Mouse (Mus musculus) ES-E14 (cell line): ENCODE data around the gene Ldlrad3. TPM values are rescaled to one million over a fixed set of nuclear protein-coding genes. Genes with fewer than 3 reads are reported as not detected.

Experiments used
- DNase-seq: peaks from one replicate; pipeline ENCODE4 v3.0.0-alpha.2; 2013; ENCODE audit warnings: low read depth, low spot score
- H3K27ac ChIP-seq: 2 replicates; pipeline ENCODE4 v1.5.1; 2012; ENCODE audit warnings: low read depth, mild to moderate bottlenecking, low read length, moderate library complexity, mixed read lengths; ENCODE audit not compliant: poor library complexity, insufficient read depth, severe bottlenecking
- H3K36me3 ChIP-seq: 2 replicates; pipeline ENCODE4 v1.6.1; 2012; ENCODE audit warnings: mild to moderate bottlenecking, low read length, moderate library complexity, mixed read lengths; ENCODE audit not compliant: control insufficient read depth, poor library complexity, insufficient read depth, severe bottlenecking
- H3K4me1 ChIP-seq, 2 experiments: fragments of 150-350 bp in 1 of 2; sonication (generic) in 1 of 2; 2 replicates each; pipeline ENCODE4 v1.6.1; 2012; ENCODE audit warnings: low read length in 2 of 2, mild to moderate bottlenecking in 1 of 2, mixed read lengths in 1 of 2; ENCODE audit not compliant: control insufficient read depth in 2 of 2, insufficient read depth in 2 of 2, poor library complexity in 1 of 2
- H3K4me3 ChIP-seq, 2 experiments: fragments of 150-350 bp in 1 of 2; sonication (generic) in 1 of 2; 2 replicates each; pipeline ENCODE4 v1.5.1; 2012; ENCODE audit warnings: low read length in 2 of 2, low read depth in 1 of 2, mild to moderate bottlenecking in 1 of 2, mixed read lengths in 1 of 2; ENCODE audit not compliant: insufficient read depth in 1 of 2, poor library complexity in 1 of 2, severe bottlenecking in 1 of 2
- H3K9ac ChIP-seq: 2 replicates; pipeline ENCODE4 v1.6.1; 2012; ENCODE audit warnings: low read depth, mild to moderate bottlenecking, low read length, mixed read lengths; ENCODE audit not compliant: poor library complexity, insufficient read depth, severe bottlenecking
- H3K9me3 ChIP-seq: fragments of 150-350 bp; sonication (generic); 2 replicates; pipeline ENCODE4 v1.6.1; 2012; ENCODE audit warnings: low read depth, mild to moderate bottlenecking, low read length; ENCODE audit not compliant: control insufficient read depth, insufficient read depth
- CHD2 ChIP-seq: IDR thresholded peaks from 2 replicates; pipeline ENCODE4 v1.6.1; 2014; ENCODE audit warnings: mild to moderate bottlenecking, low read depth, low read length, inconsistent platforms
- HCFC1 ChIP-seq: IDR thresholded peaks from 2 replicates; pipeline ENCODE4 v1.6.1; 2012; ENCODE audit warnings: low read length, inconsistent platforms, borderline replicate concordance; ENCODE audit not compliant: insufficient read depth
- MAFK ChIP-seq: IDR thresholded peaks from 2 replicates; pipeline ENCODE4 v1.6.1; 2014; ENCODE audit warnings: mild to moderate bottlenecking, low read depth, low read length, inconsistent platforms; ENCODE audit not compliant: insufficient read depth
- ZC3H11A ChIP-seq: IDR thresholded peaks from 2 replicates; pipeline ENCODE4 v1.6.1; 2012; ENCODE audit warnings: low read depth, mild to moderate bottlenecking, inconsistent platforms, low read length, borderline replicate concordance
- ZNF384 ChIP-seq: IDR thresholded peaks from 2 replicates; pipeline ENCODE4 v1.6.1; 2012; ENCODE audit warnings: low read depth, low read length, inconsistent platforms
- in situ Hi-C, 2 experiments: fragments of 600-800 bp; cut with MboI; formaldehyde crosslinking; loops; one replicate each; pipeline ENCODE4 v1.15.1; 2025; ENCODE audit warnings: low sequenced_read_pairs in 2 of 2, inconsistent platforms in 1 of 2; ENCODE audit not compliant: unreplicated experiment in 2 of 2
- total RNA-seq: library from RNA; depleted of rRNA; stranded (reverse); fragments of 300-350 nt; gene quantifications from 2 replicates; pipeline ENCODE4 v1.2.3, GENCODE M21; 2012

The Ldlrad3 gene
- total RNA-seq, 1 experiment: 27.1 TPM

DNA sequence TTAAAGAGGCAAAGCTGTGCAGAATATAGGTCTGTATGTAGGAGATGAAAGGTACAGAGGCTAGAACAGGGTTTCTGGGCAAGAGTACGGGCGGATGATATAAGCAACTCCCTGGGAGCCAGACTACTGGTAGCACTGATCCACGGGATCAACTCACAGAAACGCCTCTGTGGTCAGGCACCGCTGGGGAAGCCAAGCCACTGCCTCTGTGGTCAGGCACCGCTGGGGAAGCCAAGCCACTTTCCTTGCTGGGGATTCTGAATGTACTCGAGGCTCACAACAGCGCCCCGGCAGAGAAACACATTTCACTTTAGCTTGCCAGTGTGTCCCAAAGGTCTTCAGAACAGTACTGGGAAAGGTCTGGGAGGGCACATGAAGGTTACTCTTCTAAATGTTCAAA is 160.0 kb downstream of the Ldlrad3 start:
- H3K4me3 ChIP-seq: no peak overlapping the region
- no peaks in the 10 kb centered on the region; the same call in 1 of the 2 replicates for H3K36me3 ChIP-seq
- H3K9me3 ChIP-seq: no peaks in the 10 kb centered on the region
- no peak overlapping the region for H3K9ac ChIP-seq
- H3K4me1 ChIP-seq: no peaks in the 10 kb centered on the region
- H3K27ac ChIP-seq: no peak overlapping the region
- in situ Hi-C loops: no loop called here
- TF ChIP-seq ZNF384 (no peak), MAFK (no peak), HCFC1 (no peak), CHD2 (no peak)
- DNase-seq: no peak

DNA sequence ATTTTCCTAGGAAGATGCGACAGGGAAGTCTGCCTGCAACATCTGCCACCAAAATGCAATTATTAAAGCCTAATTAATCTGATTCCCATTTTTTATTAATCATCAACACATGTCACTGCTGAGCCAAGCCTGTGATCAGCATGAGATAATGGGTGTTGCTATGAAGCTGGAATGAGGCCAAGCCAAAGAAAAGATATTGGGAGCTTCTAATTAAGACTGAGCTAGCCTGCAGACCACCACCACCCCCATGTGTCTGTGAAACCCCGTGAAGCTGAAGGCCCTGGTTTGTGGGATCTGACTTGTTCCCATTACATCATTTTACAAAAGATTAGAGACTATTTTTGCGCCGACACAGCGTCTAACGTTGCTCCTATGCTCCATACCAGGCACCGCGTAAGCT is 161.7 kb downstream of the Ldlrad3 start:
- no peak overlapping the region for H3K27ac ChIP-seq
- H3K36me3 ChIP-seq: no peaks in the 10 kb centered on the region; the same call in 1 of the 2 replicates
- no peak overlapping the region for H3K4me3 ChIP-seq
- TF ChIP-seq HCFC1 (no peak), ZNF384 (no peak), MAFK (no peak)
- H3K4me1 ChIP-seq: no peaks in the 10 kb centered on the region
- in situ Hi-C loops: no loop called here
- H3K9me3 ChIP-seq: no peaks in the 10 kb centered on the region
- H3K9ac ChIP-seq: no peak overlapping the region
- no peak for DNase-seq

DNA sequence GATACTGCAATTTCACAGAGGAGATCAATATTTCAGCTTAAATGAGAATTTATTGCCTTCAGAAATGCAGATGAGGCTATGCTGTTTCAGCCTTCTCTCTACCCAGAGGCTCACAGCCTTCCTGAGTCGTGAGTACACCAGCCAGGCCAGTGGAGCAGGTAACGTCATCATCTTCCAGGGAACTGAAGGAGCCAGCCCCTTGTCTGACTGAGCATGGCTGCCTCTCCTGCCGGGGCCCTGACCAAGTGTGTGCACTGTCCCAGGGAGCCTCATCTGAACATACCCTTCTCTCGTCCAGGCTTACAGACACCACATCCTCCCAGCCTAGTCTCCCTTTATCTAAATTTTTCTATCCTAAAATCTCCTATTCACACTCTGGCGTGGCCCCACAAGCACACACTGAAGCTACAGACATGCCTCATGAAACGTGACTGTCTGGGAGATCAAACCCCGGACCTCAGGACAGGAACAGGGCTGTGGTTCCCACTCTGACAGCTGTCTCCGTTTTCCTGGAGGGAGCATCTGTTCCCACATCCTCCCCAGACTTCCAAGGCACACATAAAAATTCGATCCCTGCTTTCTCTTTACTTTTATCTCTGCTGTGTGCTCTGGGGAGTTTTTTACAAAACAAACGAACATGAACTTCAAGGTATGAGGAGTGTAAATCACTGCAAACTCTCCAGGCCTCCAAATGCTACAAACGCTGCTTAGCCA is 164.7 kb downstream of the Ldlrad3 start:
- Histone ChIP-seq H3K27ac (no peak overlapping the region), H3K4me3 (no peak overlapping the region), H3K9me3 (no peaks in the 10 kb centered on the region), H3K4me1 (no peaks in the 10 kb centered on the region), H3K9ac (no peak overlapping the region), H3K36me3 (no peaks in the 10 kb centered on the region)
- in situ Hi-C loops: no loop called here
- DNase-seq: no peak
- TF ChIP-seq ZNF384 (no peak), HCFC1 (no peak), ZC3H11A (no peak), CHD2 (no peak), MAFK (no peak)

DNA sequence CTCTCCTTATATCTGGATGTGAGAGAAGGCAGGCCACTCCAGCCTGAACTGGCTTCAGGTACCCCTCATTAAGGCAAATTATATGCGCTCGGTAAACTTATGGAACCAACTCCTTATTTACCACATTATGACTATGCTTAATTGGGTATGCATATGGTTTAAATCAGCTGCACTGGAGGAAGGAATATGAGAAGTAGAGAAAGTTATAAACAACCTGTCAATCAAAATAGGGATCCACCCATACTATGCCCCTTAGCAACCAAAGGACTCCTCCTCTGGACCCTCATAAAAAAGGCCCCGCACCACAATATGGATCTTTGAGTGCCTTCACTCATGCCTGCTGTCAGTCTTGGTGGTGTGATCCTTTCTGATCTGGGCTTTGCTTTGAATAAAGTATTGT is 165.6 kb downstream of the Ldlrad3 start:
- no peaks in the 10 kb centered on the region for H3K9me3 ChIP-seq
- in situ Hi-C loops: no loop called here
- DNase-seq: no peak
- H3K4me3 ChIP-seq: no peak overlapping the region
- H3K36me3 ChIP-seq: no peaks in the 10 kb centered on the region
- no peaks in the 10 kb centered on the region for H3K4me1 ChIP-seq
- H3K9ac ChIP-seq: no peak overlapping the region
- no peak overlapping the region for H3K27ac ChIP-seq
- no peak for TF ChIP-seq HCFC1
- no peak for TF ChIP-seq ZC3H11A
- no peak for TF ChIP-seq CHD2
- no peak for TF ChIP-seq ZNF384
- TF ChIP-seq MAFK: no peak
